Mouse (Mus musculus) frontal cortex, postnatal 36 days (tissue): ENCODE measurements around the gene Etnk2.

Source experiments
- DNase-seq, 2 experiments: peaks; one replicate each; pipeline ENCODE4 v3.0.0; 2022; ENCODE audit warnings: low spot score in 2 of 2

Gene Etnk2

GRCm38 (mm10) chr1:133382552-133383155 is 19.3 kb downstream of the Etnk2 start:
- no peak for DNase-seq

GRCm38 (mm10) chr1:133383157-133383783 is 19.9 kb downstream of the Etnk2 start:
- no peak for DNase-seq

GRCm38 (mm10) chr1:133385506-133385905 is 22.1 kb downstream of the Etnk2 start:
- DNase-seq = peak; percentile 65 to 69

GRCm38 (mm10) chr1:133386209-133386608 is 22.8 kb downstream of the Etnk2 start:
- DNase-seq = no peak

- DNase-seq = no peak
Measured at GRCm38 (mm10) chr1:133387539-133388268, 24.3 kb downstream of the Etnk2 start.

GRCm38 (mm10) chr1:133394702-133395101 is 31.3 kb downstream of the Etnk2 start:
- DNase-seq = no peak

GRCm38 (mm10) chr1:133396693-133397092 is 33.3 kb downstream of the Etnk2 start:
- DNase-seq = no peak

- no peak for DNase-seq
Measured at GRCm38 (mm10) chr1:133397094-133397482, 33.7 kb downstream of the Etnk2 start.

GRCm38 (mm10) chr1:133397483-133398237 is 34.3 kb downstream of the Etnk2 start:
- DNase-seq = no peak

- no peak for DNase-seq
Measured at GRCm38 (mm10) chr1:133400014-133400725, 36.8 kb downstream of the Etnk2 start.

GRCm38 (mm10) chr1:133404005-133404404 is 40.6 kb downstream of the Etnk2 start:
- DNase-seq = no peak

- DNase-seq = no peak
Measured at GRCm38 (mm10) chr1:133406614-133407013, 43.2 kb downstream of the Etnk2 start.

- DNase-seq = no peak
Measured at GRCm38 (mm10) chr1:133407436-133407835, 44.1 kb downstream of the Etnk2 start.

GRCm38 (mm10) chr1:133408321-133408720 is 44.9 kb downstream of the Etnk2 start:
- no peak for DNase-seq

GRCm38 (mm10) chr1:133408880-133409516 is 45.6 kb downstream of the Etnk2 start:
- no peak for DNase-seq

GRCm38 (mm10) chr1:133409786-133410185 is 46.4 kb downstream of the Etnk2 start:
- no peak for DNase-seq

- DNase-seq = no peak
Measured at GRCm38 (mm10) chr1:133411506-133412147, 48.3 kb downstream of the Etnk2 start.

- no peak for DNase-seq
Measured at GRCm38 (mm10) chr1:133412941-133413340, 49.6 kb downstream of the Etnk2 start.

- DNase-seq = no peak
Measured at GRCm38 (mm10) chr1:133415086-133415485, 51.7 kb downstream of the Etnk2 start.

- no peak for DNase-seq
Measured at GRCm38 (mm10) chr1:133415505-133415904, 52.1 kb downstream of the Etnk2 start.

- no peak for DNase-seq
Measured at GRCm38 (mm10) chr1:133416472-133416871, 53.1 kb downstream of the Etnk2 start.
